Mouse (Mus musculus) G1E (cell line): ENCODE results near the gene Gm44790.

ENCODE experiments used
- CTCF ChIP-seq: IDR thresholded peaks from 2 replicates; pipeline ENCODE4 v1.5.1; 2012; ENCODE audit warnings: low read depth, low read length, inconsistent platforms, mixed read lengths
- GATA1 ChIP-seq: IDR thresholded peaks from 2 replicates; pipeline ENCODE4 v1.6.1; 2012; ENCODE audit warnings: borderline replicate concordance, low read length, inconsistent platforms, mixed read lengths
- GATA2 ChIP-seq: IDR thresholded peaks from 2 replicates; pipeline ENCODE4 v1.6.1; 2012; ENCODE audit warnings: low read depth, low read length, inconsistent platforms, borderline replicate concordance
- POLR2AphosphoS5 ChIP-seq: IDR thresholded peaks from 2 replicates; pipeline ENCODE4 v1.6.1; 2012; ENCODE audit warnings: low read depth, low read length, inconsistent platforms; ENCODE audit not compliant: insufficient replicate concordance
- TAL1 ChIP-seq: conservative IDR thresholded peaks from 2 replicates; pipeline ENCODE4 v1.6.1; 2012; ENCODE audit warnings: low read depth, low read length, inconsistent platforms, mixed read lengths

GRCm38 (mm10) chr6:86431531-86431930 is 5.1 kb downstream of the Gm44790 start:
- no peak for TF ChIP-seq CTCF
- TF ChIP-seq POLR2AphosphoS5 = no peak
- no peak for TF ChIP-seq GATA1
- no peak for TF ChIP-seq TAL1
- TF ChIP-seq GATA2 = no peak
